Mouse (Mus musculus) kidney, postnatal 36 days (tissue): ENCODE data around the gene Nom1.

Experiments used
- DNase-seq, 2 experiments: peaks; one replicate each; pipeline ENCODE4 v3.0.0; 2021 to 2022; ENCODE audit warnings: mixed read lengths in 2 of 2

Nom1 gene

DNA sequence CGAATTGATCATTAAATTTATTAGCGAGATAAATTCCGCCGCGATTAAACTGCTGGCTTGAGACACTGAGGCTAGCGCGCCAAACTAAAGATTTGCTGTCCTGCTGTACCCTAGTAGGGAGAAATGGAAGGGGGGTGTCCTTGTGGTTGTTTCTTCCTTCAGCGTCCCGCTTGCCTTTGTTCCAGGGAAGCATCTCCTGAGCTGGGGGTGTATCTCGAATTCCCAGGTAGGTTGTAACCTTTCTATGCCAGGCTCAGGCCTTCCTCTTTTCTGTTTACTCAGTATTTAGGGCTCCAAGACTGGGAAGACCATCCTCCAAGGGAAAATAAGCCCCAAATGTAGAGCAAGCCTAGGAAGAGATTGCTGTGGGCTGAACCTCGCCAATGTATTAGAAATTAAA lies 36.9 kb downstream of the Nom1 start:
- no peak for DNase-seq

DNA sequence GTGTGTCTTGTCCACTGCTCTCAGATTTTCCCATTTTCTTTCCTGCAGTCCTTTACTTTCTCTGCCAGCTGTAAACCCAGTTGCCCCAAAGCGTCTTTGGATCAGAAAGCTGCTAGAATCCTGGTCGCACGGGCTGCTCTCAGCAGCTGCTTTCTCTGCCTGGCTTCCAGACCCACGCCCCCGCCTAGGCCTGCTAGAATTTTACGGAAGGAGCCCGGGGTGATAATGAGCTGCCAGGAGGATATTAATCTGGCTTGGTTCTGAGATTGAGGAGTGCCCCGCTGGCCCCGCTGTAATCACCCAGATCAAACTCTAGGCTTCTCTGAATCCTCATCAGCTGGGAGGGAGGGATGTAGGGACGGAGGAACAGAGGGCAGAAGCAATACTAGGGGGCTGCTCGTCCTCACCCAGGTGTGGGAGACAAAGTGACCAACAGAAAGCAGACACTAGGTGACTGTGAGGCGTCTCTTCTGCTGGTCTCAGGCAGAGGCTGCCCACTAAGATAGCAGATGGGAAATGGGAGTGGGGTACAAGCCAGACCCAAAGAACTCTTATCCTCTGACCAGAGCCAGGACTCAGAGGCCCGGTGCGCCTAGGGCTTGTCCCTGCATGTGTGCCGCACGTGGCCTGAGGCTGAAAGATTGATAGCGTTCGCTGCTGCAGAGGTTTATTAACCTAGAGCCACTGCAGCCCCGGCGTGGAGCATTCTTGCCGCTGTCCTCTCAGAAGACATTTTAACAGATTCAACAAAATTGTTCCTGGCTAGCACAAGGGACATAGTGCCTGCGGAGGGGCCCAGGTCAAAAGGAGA lies 37.6 kb downstream of the Nom1 start:
- no peak for DNase-seq

DNA sequence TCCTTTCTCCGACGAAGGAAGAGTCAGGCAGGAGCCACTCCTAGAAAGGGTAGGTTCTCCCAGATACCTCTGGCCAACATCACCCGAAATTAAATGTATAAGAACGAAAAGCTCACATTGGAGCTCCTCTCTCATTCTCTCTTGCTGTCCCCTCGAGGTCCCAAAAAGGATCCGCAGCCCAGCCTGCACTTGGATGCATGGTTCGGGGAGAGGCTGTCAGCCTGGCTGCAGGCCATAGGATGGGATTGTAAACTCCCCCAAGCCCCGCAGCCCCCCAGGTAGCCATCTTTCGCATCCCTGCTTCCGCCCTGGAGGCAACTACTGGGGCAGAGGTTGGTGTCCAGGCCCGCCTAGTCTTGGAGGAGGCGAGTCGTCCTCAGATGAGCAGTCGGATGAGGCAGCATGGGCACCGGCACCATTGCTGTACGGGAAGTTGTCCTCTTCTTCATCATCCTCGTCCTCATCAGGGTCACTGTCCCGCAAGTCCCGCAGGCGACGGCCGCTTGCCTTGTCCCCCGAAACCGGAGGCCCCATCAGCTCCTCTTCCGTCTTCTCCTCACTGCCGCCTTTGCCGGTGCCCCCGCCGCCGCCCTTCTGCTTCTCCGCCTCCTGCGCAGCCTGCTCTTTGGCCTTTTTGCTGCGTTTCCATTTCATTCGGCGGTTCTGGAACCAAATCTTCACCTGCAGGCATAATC lies 39.2 kb downstream of the Nom1 start:
- no peak for DNase-seq

DNA sequence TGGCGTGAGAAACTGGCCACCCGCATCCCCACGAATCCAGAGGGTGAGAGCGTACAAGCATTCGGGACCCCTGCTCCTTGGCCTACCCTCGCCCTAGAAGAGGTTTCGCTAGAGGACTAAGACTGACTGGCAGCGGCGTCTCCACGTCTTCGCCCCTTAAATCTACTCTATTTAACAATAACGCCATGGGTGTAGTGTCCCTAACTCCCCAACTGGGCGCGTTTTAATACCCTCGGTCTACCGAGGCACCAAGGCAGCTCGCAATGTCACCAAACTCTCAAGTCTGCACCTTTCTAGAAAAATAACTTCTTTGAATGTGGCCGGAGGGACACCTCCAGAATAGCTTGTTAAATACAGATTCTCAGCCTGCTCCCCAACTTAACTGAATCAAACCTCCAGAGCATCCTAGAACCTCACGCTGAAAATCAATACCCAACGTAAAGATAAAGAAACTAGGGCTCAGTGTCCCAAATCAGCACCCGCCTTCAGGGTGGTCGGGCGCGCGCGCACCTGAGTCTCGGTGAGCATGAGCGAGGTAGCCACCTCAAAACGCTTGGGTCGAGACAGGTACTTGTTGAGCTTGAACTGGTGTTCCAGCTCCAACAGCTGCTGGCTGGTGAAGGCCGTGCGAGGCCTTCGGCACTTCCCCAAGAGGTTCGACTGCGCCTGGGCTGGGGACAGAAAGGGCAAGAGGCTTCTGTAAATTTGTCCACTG lies 39.9 kb downstream of the Nom1 start:
- DNase-seq: no peak

DNA sequence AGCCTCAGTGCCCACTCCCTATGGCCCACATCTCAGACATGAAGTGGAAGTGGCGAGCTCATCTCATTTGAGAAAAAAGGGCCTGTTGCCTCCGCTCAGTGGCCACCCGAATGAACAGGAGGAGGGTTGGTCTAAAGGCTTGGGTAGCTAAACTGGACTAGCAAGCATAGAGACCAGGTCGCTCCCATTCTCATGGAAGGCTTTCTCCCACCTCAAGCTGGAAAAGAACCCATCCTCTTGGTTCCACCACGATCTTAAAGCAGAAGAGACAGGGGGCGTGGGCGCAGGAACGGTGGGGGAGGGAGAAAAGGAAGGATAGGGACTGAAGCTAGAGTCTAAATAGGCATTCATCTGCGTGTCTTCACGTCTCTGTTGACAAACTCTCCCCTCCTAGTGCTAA lies 40.6 kb downstream of the Nom1 start:
- DNase-seq: no peak

DNA sequence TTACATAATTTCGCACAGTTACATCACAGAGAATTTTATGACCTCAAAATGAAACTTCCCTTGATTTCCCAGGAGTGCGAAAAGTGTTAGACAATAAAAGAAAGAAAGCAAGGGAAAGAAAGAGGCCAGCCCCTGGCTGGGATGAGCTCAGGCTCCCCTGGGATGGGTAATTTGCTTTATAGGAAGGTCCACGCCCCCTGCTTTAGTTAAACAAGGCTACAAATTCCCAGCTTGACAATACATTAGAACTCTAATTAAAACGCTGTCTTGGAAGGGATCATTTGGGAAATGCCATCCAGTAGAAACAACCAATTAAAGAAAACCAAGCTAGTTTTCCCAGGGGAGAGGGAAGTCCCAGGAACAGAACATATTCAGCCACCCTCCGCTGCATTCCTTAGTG lies 41.1 kb downstream of the Nom1 start:
- DNase-seq: no peak

DNA sequence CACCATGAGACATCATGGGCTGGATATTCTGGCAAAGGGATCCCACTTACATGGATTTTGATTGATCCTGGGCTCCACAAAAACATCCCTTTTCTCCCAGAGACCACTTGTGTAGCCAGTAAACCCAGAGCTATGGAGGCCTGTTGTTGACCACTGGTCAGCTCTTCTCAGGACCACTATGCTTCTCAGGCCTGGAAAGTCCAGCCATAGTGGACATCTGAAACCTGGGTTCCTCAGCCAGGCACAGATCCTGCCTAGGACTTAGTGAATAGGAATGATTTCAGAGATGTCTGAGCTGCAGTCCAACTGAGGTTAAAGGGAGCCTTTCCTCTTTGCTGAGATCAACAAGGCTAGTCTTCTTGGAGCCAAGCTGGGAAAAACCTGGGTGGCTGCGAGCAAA lies 41.6 kb downstream of the Nom1 start:
- DNase-seq: no peak

DNA sequence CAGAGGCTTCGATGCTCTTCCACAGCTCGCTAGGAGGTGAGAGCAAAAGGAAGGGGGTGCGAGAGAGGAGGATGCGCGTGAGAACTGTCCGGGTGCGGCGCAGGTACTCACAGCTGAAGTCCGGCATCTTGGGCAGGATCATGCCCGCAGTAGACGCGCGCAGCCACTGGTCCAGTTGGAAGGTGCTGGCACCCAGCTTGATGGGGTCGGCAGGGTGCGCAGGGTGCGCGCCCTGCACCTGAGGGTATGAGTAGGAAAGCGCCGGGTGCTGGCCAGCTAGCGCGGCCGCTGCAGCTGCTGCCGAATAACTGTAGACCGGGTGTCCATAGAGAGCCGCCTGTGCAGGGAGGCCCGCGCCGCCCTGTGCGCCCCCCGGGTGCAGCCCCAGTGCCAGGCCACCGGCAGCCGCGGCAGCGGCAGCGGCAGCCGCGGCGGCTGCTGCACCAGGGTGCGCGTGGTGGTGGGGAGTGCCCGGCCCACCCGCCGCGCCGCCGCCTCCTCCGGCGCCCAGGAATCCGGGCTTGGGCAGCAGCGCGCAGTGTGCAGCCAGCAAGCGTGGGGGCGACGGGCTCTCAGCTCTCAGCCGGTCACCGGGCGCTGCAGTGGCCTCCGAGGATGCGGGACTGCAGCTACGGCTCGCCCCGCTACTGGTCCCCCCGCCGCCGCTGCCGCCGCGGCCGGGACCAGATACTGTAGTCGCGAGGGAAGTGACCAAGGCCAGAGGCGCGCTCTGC lies 43.2 kb downstream of the Nom1 start:
- DNase-seq: no peak

DNA sequence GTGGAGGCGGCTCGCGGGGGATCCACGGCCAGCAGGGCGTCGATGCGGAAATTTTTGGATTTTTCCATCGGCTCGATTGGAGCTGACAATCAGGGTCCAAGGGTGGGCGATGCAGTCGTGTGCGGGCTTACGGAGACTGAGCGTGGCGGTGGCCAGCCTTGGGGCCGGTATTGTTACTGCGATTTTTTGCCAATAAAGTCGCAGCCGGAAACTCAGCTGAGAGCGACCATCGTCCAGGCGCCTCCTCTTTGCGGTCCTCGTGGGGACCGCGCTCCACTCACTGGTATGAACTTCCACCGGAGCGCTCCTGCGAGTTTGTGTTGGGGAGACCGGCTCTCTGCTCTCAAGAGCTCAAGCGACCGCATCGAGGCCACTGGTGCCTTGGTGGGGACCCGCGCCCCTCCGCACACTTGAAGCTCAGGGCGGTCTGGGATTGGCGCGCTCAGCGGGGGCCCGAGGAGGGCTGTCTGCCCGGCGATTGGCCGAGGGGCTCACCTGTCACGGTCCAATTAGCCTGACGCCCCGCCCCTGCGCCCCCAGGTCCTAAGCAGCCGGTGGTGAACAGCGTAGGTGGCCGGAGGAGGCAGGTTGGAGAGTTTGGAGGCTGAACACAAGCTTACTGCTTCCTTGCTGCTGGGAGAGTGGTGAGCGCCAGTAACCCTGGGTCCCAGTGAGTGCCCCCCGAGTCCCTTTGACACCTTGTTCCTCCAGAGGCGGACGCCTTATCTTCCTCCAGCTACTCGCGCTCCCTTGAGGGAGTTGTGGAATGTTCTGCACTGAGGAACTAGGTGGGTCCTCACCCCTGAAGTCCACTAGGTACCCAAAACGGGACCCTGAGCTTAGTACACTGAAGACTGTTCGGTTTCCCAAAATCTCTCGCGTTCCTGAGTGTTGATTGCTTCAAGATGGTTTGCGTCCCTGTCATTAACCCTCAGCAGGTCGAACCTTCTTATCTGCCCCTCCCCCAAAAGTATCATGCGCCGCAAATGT lies 44.0 kb downstream of the Nom1 start, which contains the start of gene Mnx1:
Gene Mnx1 (minus strand): TSS at position 263 of the 990 bp plus-strand sequence.
- peak in 1 of 2 experiments; percentile 5 for DNase-seq

DNA sequence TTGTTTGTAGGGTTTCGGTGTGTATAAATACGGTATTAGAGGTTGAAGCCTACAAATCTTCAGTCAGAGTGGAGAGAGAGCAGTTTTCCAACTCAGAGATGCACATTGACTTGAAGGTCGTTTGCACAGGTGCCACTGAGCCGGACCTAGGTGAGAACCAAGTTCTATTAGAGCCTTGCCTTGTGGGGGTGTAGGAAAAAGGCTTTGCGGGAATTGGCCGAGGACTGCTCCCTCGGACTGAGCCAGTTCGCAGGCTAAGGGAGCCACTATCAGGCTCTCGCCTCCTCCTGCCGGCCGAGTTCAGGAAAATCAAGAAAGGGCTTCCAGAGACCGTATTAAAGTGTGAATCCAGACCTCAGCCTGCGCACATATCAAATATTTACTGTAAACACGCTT lies 44.7 kb downstream of the Nom1 start:
- peak; percentile 7 to 52 for DNase-seq

DNA sequence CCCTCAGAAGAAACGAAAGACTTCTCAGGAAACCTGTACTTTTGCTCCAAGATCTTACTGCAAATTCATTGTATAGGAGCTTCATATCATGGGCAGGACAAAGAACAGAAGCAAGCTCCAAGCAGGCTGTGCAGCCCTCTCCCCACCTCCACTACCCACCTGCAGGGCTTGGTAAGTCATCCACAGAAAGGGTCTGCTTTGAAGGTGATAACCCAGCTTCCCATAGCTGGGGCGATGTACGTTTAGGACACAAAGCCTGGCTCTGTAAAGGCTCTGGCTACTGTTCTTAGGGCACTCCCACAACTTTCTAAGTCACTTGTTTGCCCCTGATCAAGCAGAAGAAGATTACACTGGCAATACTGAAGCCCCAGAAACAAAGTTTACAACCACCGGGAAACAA lies 49.3 kb downstream of the Nom1 start:
- DNase-seq: no peak

DNA sequence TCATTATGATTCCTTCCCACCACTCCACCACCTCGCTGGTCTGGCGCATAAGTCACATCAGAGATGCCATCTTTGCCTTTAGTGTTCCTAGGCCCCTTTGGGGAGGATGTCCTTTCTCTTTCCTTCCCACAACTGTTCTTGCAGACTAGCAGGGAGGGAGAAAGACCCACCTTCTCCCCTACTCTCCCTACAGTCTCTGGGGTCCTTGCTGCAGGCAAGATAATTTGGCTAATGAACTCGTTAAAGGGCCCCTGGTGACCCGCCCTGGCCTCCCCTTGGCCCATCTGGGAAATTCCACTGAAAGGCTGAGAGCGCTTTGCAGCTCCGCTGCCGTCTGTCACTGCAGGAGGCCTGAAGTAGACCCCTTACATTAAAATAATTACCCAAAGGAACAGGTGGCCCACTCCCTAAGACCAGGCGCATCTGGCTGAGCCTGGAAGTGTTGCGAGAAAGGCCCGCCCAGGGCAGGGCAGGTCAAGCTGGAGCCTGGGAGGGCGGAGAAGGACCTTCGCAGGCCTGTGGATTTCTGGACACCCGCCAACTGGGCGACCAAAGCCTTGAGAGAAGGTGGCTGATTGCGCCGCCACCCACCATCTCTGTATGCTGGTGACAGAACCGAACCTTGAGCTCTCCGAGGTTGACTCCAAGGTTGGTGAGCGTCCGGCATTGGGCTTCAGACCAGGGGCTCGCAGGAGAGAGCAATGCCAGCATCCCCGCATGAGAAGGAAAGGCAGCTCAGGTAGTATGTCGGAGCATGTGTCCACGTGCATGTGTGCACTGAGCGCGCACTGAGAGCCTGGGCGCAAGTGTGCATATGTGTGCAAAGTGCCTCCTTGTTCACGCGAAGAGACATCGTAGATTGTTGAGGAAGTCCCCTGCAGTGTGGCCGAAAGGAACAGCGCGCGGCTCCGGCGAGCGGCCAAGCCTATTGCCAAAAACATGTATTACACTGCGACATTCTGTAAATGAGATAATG lies 50.8 kb downstream of the Nom1 start:
- no peak for DNase-seq

DNA sequence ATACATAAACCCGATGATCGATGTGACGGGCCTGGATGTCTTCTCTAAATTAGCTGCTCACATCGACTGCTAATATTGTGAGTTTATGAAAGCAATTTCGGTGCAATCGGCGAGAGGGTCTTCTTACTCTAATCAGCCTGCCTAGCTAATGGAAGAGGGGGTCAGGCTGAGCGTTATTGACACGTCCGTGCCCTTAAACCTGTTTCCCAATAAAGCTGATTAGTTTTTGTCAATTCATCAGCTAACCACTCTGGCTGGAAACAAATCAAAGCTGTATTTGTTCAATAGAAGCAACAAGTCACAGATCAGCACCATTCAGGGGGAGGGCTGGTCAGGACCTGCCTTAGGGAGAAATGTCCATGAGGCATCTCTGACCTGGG lies 51.5 kb downstream of the Nom1 start:
- DNase-seq: no peak

DNA sequence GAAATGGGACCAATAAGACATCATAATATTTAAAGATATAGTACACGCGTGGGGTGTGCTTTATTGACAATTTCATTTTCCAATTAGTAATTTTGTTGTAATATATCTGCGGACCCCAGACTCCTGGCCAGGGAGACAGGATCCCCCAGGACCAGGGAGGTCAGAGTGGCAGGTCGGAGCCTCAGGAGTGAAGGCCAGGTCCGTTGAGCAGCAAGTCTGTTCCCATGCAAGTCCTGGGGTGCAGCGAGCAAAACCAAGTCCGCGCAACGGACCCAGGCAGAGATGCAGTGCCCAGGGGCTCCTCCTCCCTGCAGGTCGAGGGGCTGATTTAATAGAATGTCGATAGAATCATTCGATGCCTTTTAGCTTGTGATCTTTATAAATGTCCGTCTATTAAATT lies 52.9 kb downstream of the Nom1 start:
- no peak for DNase-seq

DNA sequence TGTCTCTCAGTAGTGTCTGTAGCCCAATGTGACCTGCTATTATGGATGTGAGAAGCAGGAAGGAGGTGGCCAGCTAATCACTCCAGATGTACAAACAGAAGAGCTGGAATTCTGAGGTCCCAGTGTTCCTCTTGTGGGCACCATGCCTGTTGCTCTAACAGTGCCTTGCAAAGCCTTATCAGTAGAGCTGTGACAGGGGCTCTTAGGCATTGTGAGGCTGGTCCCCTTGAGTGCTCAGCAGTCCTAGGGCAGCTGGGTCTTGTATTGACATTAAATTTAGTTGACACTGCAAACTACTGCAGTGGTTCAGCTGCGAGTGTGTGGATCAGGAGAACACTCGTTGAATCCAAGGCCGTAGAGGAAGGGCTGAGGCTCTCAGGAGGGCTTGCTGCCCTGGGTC lies 72.5 kb downstream of the Nom1 start:
- DNase-seq: no peak
